Mouse (Mus musculus): ENCODE measurements around the gene Tsr2. TPM values are rescaled to one million over a fixed set of nuclear protein-coding genes. Genes with fewer than 3 reads are reported as not detected.
A peak's percentile ranks its signal among the peaks of the same experiment; 100 is the strongest.

The Tsr2 gene
- polyA plus RNA-seq (2015; fragmentation: Nextera tagmentation; extraction: Ambion mirVana): 13.0 and 13.5 TPM in 2 replicates

DNA sequence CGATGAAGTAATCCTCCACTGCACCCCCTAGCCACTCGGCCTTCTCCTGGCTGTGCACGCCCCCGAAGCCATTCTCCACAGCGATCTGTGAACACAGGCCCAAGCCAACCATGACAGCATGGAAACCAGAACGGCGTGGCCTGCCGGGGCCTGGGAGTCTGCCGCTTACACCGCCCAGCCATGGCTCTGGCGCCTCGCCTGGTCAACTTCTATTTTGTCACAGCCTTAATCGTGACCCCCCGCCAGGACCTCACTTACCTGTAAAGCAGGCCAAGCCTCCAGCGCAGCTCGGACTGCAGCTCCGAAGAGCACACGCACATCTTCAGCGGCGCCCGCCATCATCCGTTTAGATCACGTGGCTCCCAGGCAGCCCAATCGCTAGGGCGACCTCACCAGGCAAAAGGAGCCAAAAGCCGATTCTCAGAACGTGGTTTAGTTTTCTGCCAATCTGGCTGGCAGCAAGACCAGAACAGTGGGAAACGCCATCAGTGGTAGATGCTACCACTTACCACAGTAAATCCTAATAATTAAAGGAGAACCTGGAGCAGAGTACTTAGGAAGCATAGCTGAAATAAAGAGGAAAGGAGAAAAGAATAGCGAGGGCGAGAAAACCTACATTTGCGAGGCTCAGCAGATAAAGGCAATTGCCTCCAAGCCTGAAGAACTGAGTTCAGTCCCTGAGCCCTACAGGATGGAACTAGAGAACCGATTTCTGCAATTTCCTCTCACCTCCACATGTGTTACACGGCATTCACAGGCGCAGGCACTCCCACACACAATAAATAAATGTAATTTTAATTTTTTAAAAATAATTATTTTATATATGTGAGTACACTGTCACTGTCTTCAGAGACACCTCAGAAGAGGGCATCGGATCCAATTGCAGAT, at the start of gene Tsr2:
TSS of gene Tsr2 (minus strand) at position 373 of the 888 bp plus-strand sequence.
- no peaks in the 10 kb centered on the region for H3K4me1 ChIP-seq (replicated peaks; ENCODE audit: control insufficient read depth, insufficient read depth, low read length)
- peak; percentile 55 for TF ChIP-seq CTCF (IDR thresholded peaks at IDR 0.05; ENCODE audit: low read depth)
- no peaks in the 10 kb centered on the region for H3K9me3 ChIP-seq (ENCODE audit: control insufficient read depth)
- H3K27ac ChIP-seq (ENCODE audit: low read depth, low read length): no peak within 1 kb of the TSS
- peak; percentile 89 for ATAC-seq
- no peaks in the 10 kb centered on the region for H3K27me3 ChIP-seq (replicated peaks; ENCODE audit: control insufficient read depth, insufficient read depth, low read length)
- H3K4me3 ChIP-seq (ENCODE audit: low read depth, low read length): peak within 1 kb of the TSS; percentile 52
- H3K4me2 ChIP-seq (replicated peaks; ENCODE audit: low read depth): peak within 1 kb of the TSS; percentile 63
- 25% methylated on average over 35 of the region's 35 CpGs for WGBS
- peak within 1 kb of the TSS; percentile 45 for H3K9ac ChIP-seq (ENCODE audit: low read depth, low read length)
- no peaks in the 10 kb centered on the region for H3K36me3 ChIP-seq (ENCODE audit: control insufficient read depth, insufficient read depth)

- H3K9me3 ChIP-seq (ENCODE audit: control insufficient read depth): no peaks in the 10 kb centered on the region
- TF ChIP-seq CTCF (IDR thresholded peaks at IDR 0.05; ENCODE audit: low read depth): peak; percentile 59
- no peak overlapping the region for H3K4me2 ChIP-seq (replicated peaks; ENCODE audit: low read depth)
- H3K27ac ChIP-seq (ENCODE audit: low read depth, low read length): no peak overlapping the region
- H3K4me3 ChIP-seq (ENCODE audit: low read depth, low read length): no peak overlapping the region
- no peaks in the 10 kb centered on the region for H3K27me3 ChIP-seq (replicated peaks; ENCODE audit: control insufficient read depth, insufficient read depth, low read length)
- no peak overlapping the region for H3K9ac ChIP-seq (ENCODE audit: low read depth, low read length)
- no peaks in the 10 kb centered on the region for H3K4me1 ChIP-seq (replicated peaks; ENCODE audit: control insufficient read depth, insufficient read depth, low read length)
- WGBS: 36% methylated on average over 10 of the region's 10 CpGs
- no peaks in the 10 kb centered on the region for H3K36me3 ChIP-seq (ENCODE audit: control insufficient read depth, insufficient read depth)
- ATAC-seq: no peak
Observed at GRCm38 (mm10) chrX:151132785-151133184, 36.4 kb upstream of the Tsr2 start.

- peak; percentile 21; the same call in 1 of the 2 replicates for TF ChIP-seq CTCF (IDR thresholded peaks at IDR 0.05; ENCODE audit: low read depth)
- no peaks in the 10 kb centered on the region for H3K9me3 ChIP-seq (ENCODE audit: control insufficient read depth)
- no peaks in the 10 kb centered on the region for H3K27me3 ChIP-seq (replicated peaks; ENCODE audit: control insufficient read depth, insufficient read depth, low read length)
- H3K4me2 ChIP-seq (replicated peaks; ENCODE audit: low read depth): no peak overlapping the region
- no peaks in the 10 kb centered on the region for H3K4me1 ChIP-seq (replicated peaks; ENCODE audit: control insufficient read depth, insufficient read depth, low read length)
- H3K4me3 ChIP-seq (ENCODE audit: low read depth, low read length): no peak overlapping the region
- WGBS: 86% methylated on average over 3 of the region's 3 CpGs
- ATAC-seq: no peak
- H3K9ac ChIP-seq (ENCODE audit: low read depth, low read length): no peak overlapping the region
- no peaks in the 10 kb centered on the region for H3K36me3 ChIP-seq (ENCODE audit: control insufficient read depth, insufficient read depth)
- H3K27ac ChIP-seq (ENCODE audit: low read depth, low read length): no peak overlapping the region
Observed at GRCm38 (mm10) chrX:151130493-151130892, 34.1 kb upstream of the Tsr2 start.

DNA sequence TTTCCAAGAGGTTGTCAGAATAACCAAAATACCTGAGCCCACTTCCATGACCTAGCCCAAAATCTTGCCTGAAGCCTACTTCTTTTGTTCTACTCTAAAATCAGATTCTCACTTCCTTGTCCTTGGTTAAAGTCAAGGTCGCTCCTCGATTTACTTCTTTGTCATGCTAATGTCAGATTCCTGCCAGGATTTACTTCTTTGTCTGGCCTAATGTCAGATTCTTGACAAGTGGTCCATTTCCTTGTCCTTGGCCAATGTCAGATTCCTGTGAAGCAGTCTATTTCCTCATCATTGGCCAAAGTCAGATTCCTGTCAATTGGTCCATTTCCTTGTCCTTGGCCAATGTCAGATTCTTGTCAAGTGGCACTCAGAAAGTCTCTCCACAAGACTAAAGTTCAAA, 27.6 kb upstream of the Tsr2 start:
- no peaks in the 10 kb centered on the region for H3K4me1 ChIP-seq (replicated peaks; ENCODE audit: control insufficient read depth, insufficient read depth, low read length)
- H3K27ac ChIP-seq (ENCODE audit: low read depth, low read length): no peak overlapping the region
- no peaks in the 10 kb centered on the region for H3K9me3 ChIP-seq (ENCODE audit: control insufficient read depth)
- H3K27me3 ChIP-seq (replicated peaks; ENCODE audit: control insufficient read depth, insufficient read depth, low read length): no peaks in the 10 kb centered on the region
- H3K9ac ChIP-seq (ENCODE audit: low read depth, low read length): no peak overlapping the region
- no peak overlapping the region for H3K4me2 ChIP-seq (replicated peaks; ENCODE audit: low read depth)
- ATAC-seq: no peak
- WGBS: 71% methylated on average over 2 of the region's 2 CpGs
- no peaks in the 10 kb centered on the region for H3K36me3 ChIP-seq (ENCODE audit: control insufficient read depth, insufficient read depth)
- no peak for TF ChIP-seq CTCF (IDR thresholded peaks at IDR 0.05; ENCODE audit: low read depth)
- H3K4me3 ChIP-seq (ENCODE audit: low read depth, low read length): no peak overlapping the region

DNA sequence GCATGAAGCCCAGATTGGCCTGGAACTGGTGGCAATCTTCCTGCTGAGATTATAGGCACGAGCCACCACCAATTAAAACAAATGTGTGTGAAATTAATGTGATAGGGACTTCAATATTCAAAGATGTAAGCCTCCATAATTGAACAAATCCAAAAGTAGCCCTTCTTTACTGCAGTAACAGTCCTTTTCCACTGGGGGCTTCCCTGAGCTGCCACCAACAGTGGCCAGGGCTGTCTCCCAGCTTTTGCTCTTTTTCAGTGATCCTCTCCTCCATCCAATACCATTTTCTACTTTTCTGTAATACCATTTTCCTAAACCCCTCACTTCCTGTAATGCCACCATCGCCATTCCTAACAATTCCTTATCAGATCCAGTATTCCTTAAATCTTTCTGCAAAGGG, 21.1 kb upstream of the Tsr2 start:
- Histone ChIP-seq H3K4me2 (replicated peaks; ENCODE audit: low read depth) (no peak overlapping the region), H3K9me3 (ENCODE audit: control insufficient read depth) (no peaks in the 10 kb centered on the region), H3K4me1 (replicated peaks; ENCODE audit: control insufficient read depth, insufficient read depth, low read length) (no peaks in the 10 kb centered on the region), H3K27ac (ENCODE audit: low read depth, low read length) (no peak overlapping the region), H3K36me3 (ENCODE audit: control insufficient read depth, insufficient read depth) (no peaks in the 10 kb centered on the region), H3K9ac (ENCODE audit: low read depth, low read length) (no peak overlapping the region), H3K27me3 (replicated peaks; ENCODE audit: control insufficient read depth, insufficient read depth, low read length) (no peaks in the 10 kb centered on the region), H3K4me3 (ENCODE audit: low read depth, low read length) (no peak overlapping the region)
- WGBS: 8% methylated on average over 2 of the region's 2 CpGs
- no peak for ATAC-seq
- peak; percentile 63 for TF ChIP-seq CTCF (IDR thresholded peaks at IDR 0.05; ENCODE audit: low read depth)

DNA sequence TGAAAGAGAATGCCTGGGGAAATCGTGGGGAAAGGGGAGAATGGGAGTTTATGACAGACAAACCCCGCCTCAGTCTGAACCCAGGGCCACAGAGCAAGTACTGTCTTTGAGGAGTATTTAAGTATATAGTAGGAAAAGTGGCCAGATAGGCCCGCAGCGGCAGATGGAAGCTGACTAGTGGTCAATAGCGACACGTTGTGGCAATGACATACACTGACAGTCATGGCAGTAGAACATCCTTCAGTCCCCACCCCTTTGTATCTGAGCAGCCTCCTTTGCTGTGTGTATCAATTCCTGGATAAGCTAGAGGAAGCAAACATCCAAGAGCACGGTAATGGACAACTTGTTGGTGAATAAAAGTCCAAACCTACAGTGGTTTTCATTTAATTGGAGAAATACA, 20.5 kb upstream of the Tsr2 start:
- Histone ChIP-seq H3K27ac (ENCODE audit: low read depth, low read length) (no peak overlapping the region), H3K27me3 (replicated peaks; ENCODE audit: control insufficient read depth, insufficient read depth, low read length) (no peaks in the 10 kb centered on the region), H3K4me3 (ENCODE audit: low read depth, low read length) (no peak overlapping the region), H3K9ac (ENCODE audit: low read depth, low read length) (no peak overlapping the region), H3K36me3 (ENCODE audit: control insufficient read depth, insufficient read depth) (no peaks in the 10 kb centered on the region), H3K4me2 (replicated peaks; ENCODE audit: low read depth) (no peak overlapping the region), H3K9me3 (ENCODE audit: control insufficient read depth) (no peaks in the 10 kb centered on the region), H3K4me1 (replicated peaks; ENCODE audit: control insufficient read depth, insufficient read depth, low read length) (no peaks in the 10 kb centered on the region)
- TF ChIP-seq CTCF (IDR thresholded peaks at IDR 0.05; ENCODE audit: low read depth): peak; percentile 77
- no peak for ATAC-seq
- 9% methylated on average over 7 of the region's 7 CpGs for WGBS
